Mouse (Mus musculus): ENCODE data around the gene Tktl2. TPM values are rescaled to one million over a fixed set of nuclear protein-coding genes. Genes with fewer than 3 reads are reported as not detected.

Tktl2 gene
- total and polyA plus RNA-seq, 3 experiments: not detected

GRCm38 (mm10) chr8:66503381-66503780 lies 8.2 kb upstream of the Tktl2 start:
- TF ChIP-seq TBP (IDR thresholded peaks at IDR 0.05; ENCODE audit: low read depth, low read length): no peak
- TF ChIP-seq MXI1 (IDR thresholded peaks at IDR 0.05; ENCODE audit: low read depth, low read length): no peak
- no peak for TF ChIP-seq BHLHE40 (IDR thresholded peaks at IDR 0.05; ENCODE audit: borderline replicate concordance, low read depth, low read length)
- no peak for TF ChIP-seq HCFC1 (IDR thresholded peaks at IDR 0.05; ENCODE audit: low read depth, low read length)
- TF ChIP-seq POLR2AphosphoS5 (IDR thresholded peaks at IDR 0.05; ENCODE audit: borderline replicate concordance, low read depth, low read length): no peak
- TF ChIP-seq SMC3 (IDR thresholded peaks at IDR 0.05; ENCODE audit: low read depth, low read length): no peak
- TF ChIP-seq CTCF (IDR thresholded peaks at IDR 0.05 in 2 of 3, conservative IDR thresholded peaks at IDR 0.05 in 1 of 3; ENCODE audit: control insufficient read depth in 1 of 3, insufficient read depth in 1 of 3, low read depth in 2 of 3, low read length in 3 of 3, poor library complexity in 1 of 3, severe bottlenecking in 1 of 3): no peak
- TF ChIP-seq GABPA (IDR thresholded peaks at IDR 0.05; ENCODE audit: low read depth, low read length): no peak
- TF ChIP-seq USF1 (IDR thresholded peaks at IDR 0.05; ENCODE audit: low read depth, low read length): no peak
- no peaks in the 10 kb centered on the region for H3K36me3 ChIP-seq (ENCODE audit: control insufficient read depth in 1 of 2, insufficient read depth in 2 of 2, low read length in 2 of 2)
- peaks cover 0 to 3% of the 10 kb centered on the region in 2 experiments; a peak in 1 of 4 replicates for H3K4me1 ChIP-seq (ENCODE audit: control insufficient read depth in 1 of 2, insufficient read depth in 2 of 2, low read length in 2 of 2)
- no peak overlapping the region for H3K4me3 ChIP-seq (ENCODE audit: control insufficient read depth in 1 of 2, insufficient read depth in 1 of 2, low read depth in 2 of 2, low read length in 2 of 2)
- no peaks in the 10 kb centered on the region for H3K79me2 ChIP-seq (ENCODE audit: control insufficient read depth, insufficient read depth, low read length, poor library complexity)
- no peak overlapping the region for H3K9ac ChIP-seq (ENCODE audit: control insufficient read depth, low read depth, low read length, poor library complexity, severe bottlenecking)
- H3K27me3 ChIP-seq (ENCODE audit: control insufficient read depth in 1 of 2, insufficient read depth in 2 of 2, low read length in 2 of 2): peaks cover 2 to 3% of the 10 kb centered on the region in 2 experiments; a peak in 1 of 4 replicates
- no peak for DNase-seq (ENCODE audit: low read depth, low spot score)
- H3K9me3 ChIP-seq (replicated peaks; ENCODE audit: insufficient read depth, low read length): no peaks in the 10 kb centered on the region
- H3K27ac ChIP-seq (ENCODE audit: control insufficient read depth, low read depth, low read length): no peak overlapping the region

- DNase-seq (ENCODE audit: low read depth, low spot score): no peak
- H3K79me2 ChIP-seq (ENCODE audit: control insufficient read depth, insufficient read depth, low read length, poor library complexity): no peaks in the 10 kb centered on the region
- no peaks in the 10 kb centered on the region for H3K4me1 ChIP-seq (ENCODE audit: control insufficient read depth in 1 of 2, insufficient read depth in 2 of 2, low read length in 2 of 2)
- no peak overlapping the region for H3K4me3 ChIP-seq (ENCODE audit: control insufficient read depth in 1 of 2, insufficient read depth in 1 of 2, low read depth in 2 of 2, low read length in 2 of 2)
- H3K9ac ChIP-seq (ENCODE audit: control insufficient read depth, low read depth, low read length, poor library complexity, severe bottlenecking): no peak overlapping the region
- peaks cover 0 to 2% of the 10 kb centered on the region in 2 experiments; a peak in 1 of 4 replicates for H3K27me3 ChIP-seq (ENCODE audit: control insufficient read depth in 1 of 2, insufficient read depth in 2 of 2, low read length in 2 of 2)
- TF ChIP-seq SMC3 (IDR thresholded peaks at IDR 0.05; ENCODE audit: low read depth, low read length): no peak
- no peak for TF ChIP-seq USF1 (IDR thresholded peaks at IDR 0.05; ENCODE audit: low read depth, low read length)
- no peak for TF ChIP-seq MAZ (IDR thresholded peaks at IDR 0.05; ENCODE audit: low read depth, low read length)
- no peak for TF ChIP-seq ELF1 (IDR thresholded peaks at IDR 0.05; ENCODE audit: low read depth, low read length)
- H3K9me3 ChIP-seq (replicated peaks; ENCODE audit: insufficient read depth, low read length): no peaks in the 10 kb centered on the region
- no peaks in the 10 kb centered on the region for H3K36me3 ChIP-seq (ENCODE audit: control insufficient read depth in 1 of 2, insufficient read depth in 2 of 2, low read length in 2 of 2)
- H3K27ac ChIP-seq (ENCODE audit: control insufficient read depth, low read depth, low read length): no peak overlapping the region
Observed at GRCm38 (mm10) chr8:66519149-66519548, 7.6 kb downstream of the Tktl2 start.

- H3K4me1 ChIP-seq (ENCODE audit: control insufficient read depth in 1 of 2, insufficient read depth in 2 of 2, low read length in 2 of 2): no peaks in the 10 kb centered on the region
- H3K9ac ChIP-seq (ENCODE audit: control insufficient read depth, low read depth, low read length, poor library complexity, severe bottlenecking): no peak overlapping the region
- no peaks in the 10 kb centered on the region for H3K36me3 ChIP-seq (ENCODE audit: control insufficient read depth in 1 of 2, insufficient read depth in 2 of 2, low read length in 2 of 2)
- DNase-seq (ENCODE audit: low read depth, low spot score): no peak
- TF ChIP-seq SMC3 (IDR thresholded peaks at IDR 0.05; ENCODE audit: low read depth, low read length) (no peak), UBTF (IDR thresholded peaks at IDR 0.05; ENCODE audit: borderline replicate concordance, insufficient read depth, low read depth, low read length) (no peak), EP300 (IDR thresholded peaks at IDR 0.05; ENCODE audit: low read depth in 1 of 2, low read length in 2 of 2) (peak in 1 of 2 experiments; percentile 22; a peak in 1 of 4 replicates), ZKSCAN1 (IDR thresholded peaks at IDR 0.05; ENCODE audit: low read depth, low read length) (no peak), TCF12 (IDR thresholded peaks at IDR 0.05; ENCODE audit: low read depth, low read length) (no peak), E2F4 (IDR thresholded peaks at IDR 0.05; ENCODE audit: borderline replicate concordance, low read depth, low read length) (no peak), TBP (IDR thresholded peaks at IDR 0.05; ENCODE audit: low read depth, low read length) (no peak), RAD21 (IDR thresholded peaks at IDR 0.05; ENCODE audit: low read depth, low read length) (no peak), ETS1 (IDR thresholded peaks at IDR 0.05; ENCODE audit: low read depth, low read length) (no peak)
- no peaks in the 10 kb centered on the region for H3K27me3 ChIP-seq (ENCODE audit: control insufficient read depth in 1 of 2, insufficient read depth in 2 of 2, low read length in 2 of 2)
- no peak overlapping the region for H3K4me3 ChIP-seq (ENCODE audit: control insufficient read depth in 1 of 2, insufficient read depth in 1 of 2, low read depth in 2 of 2, low read length in 2 of 2)
- no peaks in the 10 kb centered on the region for H3K9me3 ChIP-seq (replicated peaks; ENCODE audit: insufficient read depth, low read length)
- no peak overlapping the region for H3K27ac ChIP-seq (ENCODE audit: control insufficient read depth, low read depth, low read length)
- H3K79me2 ChIP-seq (ENCODE audit: control insufficient read depth, insufficient read depth, low read length, poor library complexity): no peaks in the 10 kb centered on the region
Observed at GRCm38 (mm10) chr8:66520576-66520975, 9.0 kb downstream of the Tktl2 start.
